Mouse (Mus musculus) forebrain, embryonic 14.5 days (tissue): Measurements from ENCODE around the gene Pm20d1. TPM values are rescaled to one million over a fixed set of nuclear protein-coding genes. Genes with fewer than 3 reads are reported as not detected.

Experiments
- ATAC-seq: fragments of 200-750 bp; cut with Nextera tagmentation; 2 replicates; pipeline ENCODE4 v1.8.0; 2017; ENCODE audit warnings: mild to moderate bottlenecking, moderate library complexity
- DNase-seq: peaks from one replicate; pipeline ENCODE4 v3.0.0-alpha.2; 2015; ENCODE audit warnings: low spot score
- H3K27ac ChIP-seq: fragments of 300-500 bp; sonication (generic); 2 replicates; pipeline ENCODE4 v1.5.1; 2014; ENCODE audit warnings: low read depth, mild to moderate bottlenecking, control low read depth, low read length, moderate library complexity
- H3K27me3 ChIP-seq: fragments of 300-500 bp; sonication (generic); replicated peaks from 2 replicates; pipeline ENCODE4 v1.6.1; 2014; ENCODE audit warnings: low read length, control low read depth, mixed read lengths; ENCODE audit not compliant: control insufficient read depth, insufficient read depth
- H3K36me3 ChIP-seq: fragments of 300-500 bp; sonication (generic); 2 replicates; pipeline ENCODE4 v1.6.1; 2014; ENCODE audit warnings: low read length, control low read depth; ENCODE audit not compliant: control insufficient read depth, insufficient read depth
- H3K4me1 ChIP-seq: fragments of 300-500 bp; sonication (generic); 2 replicates; pipeline ENCODE4 v1.6.1; 2014; ENCODE audit warnings: antibody characterized with exemption, low read length, control low read depth; ENCODE audit not compliant: control insufficient read depth, insufficient read depth
- H3K4me2 ChIP-seq: fragments of 300-500 bp; sonication (generic); 2 replicates; pipeline ENCODE4 v1.6.1; 2014; ENCODE audit warnings: mild to moderate bottlenecking, control low read depth, low read length
- H3K4me3 ChIP-seq: fragments of 300-500 bp; sonication (generic); 2 replicates; pipeline ENCODE4 v1.5.1; 2014; ENCODE audit warnings: low read depth, low read length, control low read depth
- H3K9ac ChIP-seq: fragments of 300-500 bp; sonication (generic); 2 replicates; pipeline ENCODE4 v1.6.1; 2014; ENCODE audit warnings: mild to moderate bottlenecking, low read length, control low read depth, moderate library complexity
- H3K9me3 ChIP-seq: fragments of 300-500 bp; sonication (generic); replicated peaks from 2 replicates; pipeline ENCODE4 v1.6.1; 2016; ENCODE audit warnings: low read length, control low read depth, mixed read lengths; ENCODE audit not compliant: control insufficient read depth
- WGBS: fragments of 180-500 bp; shearing (Covaris S2); extraction: QIAGEN DNeasy Blood & Tissue Kit; methylation state at CpG from one replicate; pipeline ENCODE4 v1.1.7; 2014; 5-methylcytosine and 5-hydroxymethylcytosine counted together
- polyA plus RNA-seq: library from polyadenylated mRNA; unstranded; fragments of >200 nt; fragmentation: Nextera tagmentation; extraction: Ambion mirVana; gene quantifications from 2 replicates; pipeline ENCODE4 v1.2.1, GENCODE M21; 2014

Pm20d1 gene
- polyA plus RNA-seq, 1 experiment from 2014 or later: 0.42 TPM

DNA sequence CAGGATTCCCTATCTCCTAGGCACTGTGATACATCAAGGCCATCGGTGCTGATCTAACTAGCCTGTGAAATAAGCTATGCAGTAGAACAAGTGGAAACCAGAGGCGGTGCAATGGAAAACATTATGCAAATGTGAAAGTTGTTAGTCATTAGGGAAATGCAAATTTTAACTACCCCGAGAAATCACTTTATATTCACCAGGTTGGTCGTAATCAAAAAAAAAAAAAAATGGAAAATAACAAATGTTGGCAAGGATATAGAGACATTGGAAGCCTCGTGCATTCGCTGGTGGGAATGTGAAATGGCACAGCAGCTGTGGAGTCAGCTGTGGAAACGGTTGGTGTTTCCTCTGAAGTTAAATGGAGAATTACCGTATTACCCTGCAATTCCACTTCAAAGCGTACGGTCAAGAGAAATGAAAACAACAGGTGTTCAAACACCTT is 23.7 kb downstream of the Pm20d1 start:
- no peak overlapping the region for H3K4me3 ChIP-seq
- no peak overlapping the region for H3K27ac ChIP-seq
- no peak overlapping the region for H3K9ac ChIP-seq
- H3K36me3 ChIP-seq: no peaks in the 10 kb centered on the region
- no peaks in the 10 kb centered on the region for H3K27me3 ChIP-seq
- ATAC-seq: peak; percentile 50; the same call in 1 of the 2 replicates
- peak; percentile 68 for DNase-seq
- H3K4me2 ChIP-seq: no peak overlapping the region
- H3K9me3 ChIP-seq: no peaks in the 10 kb centered on the region
- H3K4me1 ChIP-seq: no peaks in the 10 kb centered on the region
- WGBS: 59% methylated on average over 10 of the region's 10 CpGs

DNA sequence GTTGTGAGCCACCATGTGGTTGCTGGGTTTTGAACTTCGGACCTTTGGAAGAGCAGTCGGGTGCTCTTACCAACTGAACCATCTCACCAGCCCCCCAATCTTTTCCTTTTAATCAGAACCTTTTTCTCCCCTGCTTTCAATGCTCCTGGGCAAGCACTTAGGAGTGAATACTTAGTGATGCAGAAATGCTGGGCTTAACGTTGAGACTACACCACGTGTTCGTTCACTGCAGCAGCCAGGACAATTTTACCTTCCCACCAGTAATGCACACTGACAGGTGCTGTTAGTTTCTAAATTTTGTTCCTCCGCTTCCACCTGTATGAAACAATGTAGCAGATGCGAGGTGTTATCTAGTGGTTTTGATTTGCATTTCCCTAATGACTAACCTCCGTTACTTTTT is 25.1 kb downstream of the Pm20d1 start:
- no peak overlapping the region for H3K27ac ChIP-seq
- no peak overlapping the region for H3K9ac ChIP-seq
- 75% methylated on average over 8 of the region's 8 CpGs for WGBS
- H3K4me3 ChIP-seq: no peak overlapping the region
- DNase-seq (no peak), ATAC-seq (no peak)
- no peaks in the 10 kb centered on the region for H3K27me3 ChIP-seq
- H3K4me1 ChIP-seq: no peaks in the 10 kb centered on the region
- no peaks in the 10 kb centered on the region for H3K9me3 ChIP-seq
- H3K36me3 ChIP-seq: no peaks in the 10 kb centered on the region
- H3K4me2 ChIP-seq: no peak overlapping the region

DNA sequence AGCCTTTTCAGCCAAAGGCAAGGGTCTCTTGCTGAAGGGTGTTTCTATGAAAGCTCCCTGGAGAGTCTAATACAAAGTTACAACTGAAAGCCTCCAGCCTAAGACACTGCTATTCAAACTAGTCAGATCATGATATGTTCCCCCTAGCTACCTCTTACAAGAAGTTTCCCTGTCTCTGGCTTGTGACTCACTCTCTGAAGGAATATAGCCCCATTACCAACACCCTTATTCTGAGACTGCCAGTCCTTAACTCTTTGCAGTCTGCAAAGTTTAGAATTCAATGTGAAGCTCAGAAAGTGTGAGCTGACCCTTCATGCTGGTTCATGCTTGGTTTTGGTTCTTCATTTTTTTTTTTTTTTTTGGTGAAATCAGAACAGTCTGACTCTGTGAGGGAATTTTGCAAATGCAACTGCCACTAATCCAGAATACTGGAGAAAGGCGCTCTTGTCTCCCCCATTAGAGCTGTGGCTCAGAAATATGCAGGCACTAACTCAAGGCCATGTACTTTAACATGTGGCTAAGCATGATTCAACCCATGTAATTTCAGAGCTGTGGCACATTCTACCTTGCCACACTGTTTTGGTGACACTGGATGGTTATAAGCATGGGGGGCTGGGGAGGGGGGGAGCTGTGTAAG is 25.8 kb downstream of the Pm20d1 start:
- H3K4me3 ChIP-seq: no peak overlapping the region
- DNase-seq: no peak
- no peaks in the 10 kb centered on the region for H3K36me3 ChIP-seq
- no peak for ATAC-seq
- WGBS: 97% methylated on average over 1 of the region's 1 CpGs
- no peaks in the 10 kb centered on the region for H3K4me1 ChIP-seq
- no peaks in the 10 kb centered on the region for H3K27me3 ChIP-seq
- H3K4me2 ChIP-seq: no peak overlapping the region
- no peak overlapping the region for H3K9ac ChIP-seq
- H3K27ac ChIP-seq: no peak overlapping the region
- H3K9me3 ChIP-seq: no peaks in the 10 kb centered on the region

DNA sequence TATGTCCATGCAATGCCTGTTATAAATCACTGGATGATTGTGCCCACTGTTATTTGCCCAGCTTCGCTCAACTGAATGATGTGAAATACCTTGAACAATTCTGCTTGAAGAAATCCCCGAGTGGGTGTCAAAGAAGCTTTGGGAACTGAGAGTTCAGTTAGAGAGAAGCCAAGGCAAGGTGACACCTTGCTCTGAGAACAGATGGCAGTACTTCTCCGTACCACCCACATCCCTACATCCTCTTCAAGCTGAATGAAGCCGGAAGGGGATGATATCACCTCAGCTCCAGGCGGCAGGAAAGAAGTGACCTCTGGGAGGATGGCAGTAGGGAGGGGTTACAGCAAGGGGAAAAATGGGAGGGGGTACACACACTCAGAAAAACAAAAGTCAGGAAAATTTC is 26.4 kb downstream of the Pm20d1 start:
- DNase-seq (no peak), ATAC-seq (no peak)
- Histone ChIP-seq H3K4me2 (no peak overlapping the region), H3K9me3 (no peaks in the 10 kb centered on the region), H3K27me3 (no peaks in the 10 kb centered on the region), H3K27ac (no peak overlapping the region), H3K9ac (no peak overlapping the region), H3K4me1 (peaks cover 2% of the 10 kb centered on the region; the same call in 1 of the 2 replicates), H3K36me3 (no peaks in the 10 kb centered on the region), H3K4me3 (no peak overlapping the region)
- WGBS: 67% methylated on average over 5 of the region's 5 CpGs

DNA sequence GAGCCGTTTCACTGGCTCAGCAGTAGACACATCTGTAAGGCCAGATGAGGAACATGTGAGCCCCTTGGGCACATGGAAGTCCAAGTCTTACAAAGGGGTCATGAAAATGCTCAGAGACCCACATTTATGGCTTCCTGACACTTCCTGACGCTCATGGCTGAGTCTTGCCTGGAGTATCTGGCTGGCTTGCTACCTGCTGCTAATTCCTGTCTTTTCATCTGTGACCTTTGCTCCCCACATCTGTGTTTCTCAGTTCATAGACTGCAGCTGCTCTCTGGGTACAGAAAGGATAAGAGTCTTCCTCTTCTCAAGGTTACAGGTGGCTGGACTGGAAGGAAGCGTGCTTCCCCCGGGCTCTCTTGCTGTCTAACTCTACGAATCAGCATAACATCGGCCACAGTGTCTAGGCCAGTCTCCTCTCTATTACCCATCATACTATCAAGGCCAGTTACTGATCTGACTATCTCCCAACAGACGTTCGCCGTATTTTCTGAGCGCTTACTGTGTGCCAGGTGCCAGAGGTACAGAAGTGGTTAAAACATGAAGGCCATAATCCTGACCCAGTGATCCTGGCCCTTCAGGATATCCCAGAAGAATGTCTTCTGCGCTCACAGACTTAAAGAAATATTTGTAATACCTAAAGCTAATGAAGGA is 27.5 kb downstream of the Pm20d1 start:
- ATAC-seq (no peak), DNase-seq (no peak)
- Histone ChIP-seq H3K27ac (no peak overlapping the region), H3K4me2 (no peak overlapping the region), H3K9ac (no peak overlapping the region), H3K9me3 (no peaks in the 10 kb centered on the region), H3K27me3 (no peaks in the 10 kb centered on the region), H3K4me3 (no peak overlapping the region), H3K4me1 (peaks cover 11% of the 10 kb centered on the region), H3K36me3 (no peaks in the 10 kb centered on the region)
- WGBS: 88% methylated on average over 11 of the region's 11 CpGs

DNA sequence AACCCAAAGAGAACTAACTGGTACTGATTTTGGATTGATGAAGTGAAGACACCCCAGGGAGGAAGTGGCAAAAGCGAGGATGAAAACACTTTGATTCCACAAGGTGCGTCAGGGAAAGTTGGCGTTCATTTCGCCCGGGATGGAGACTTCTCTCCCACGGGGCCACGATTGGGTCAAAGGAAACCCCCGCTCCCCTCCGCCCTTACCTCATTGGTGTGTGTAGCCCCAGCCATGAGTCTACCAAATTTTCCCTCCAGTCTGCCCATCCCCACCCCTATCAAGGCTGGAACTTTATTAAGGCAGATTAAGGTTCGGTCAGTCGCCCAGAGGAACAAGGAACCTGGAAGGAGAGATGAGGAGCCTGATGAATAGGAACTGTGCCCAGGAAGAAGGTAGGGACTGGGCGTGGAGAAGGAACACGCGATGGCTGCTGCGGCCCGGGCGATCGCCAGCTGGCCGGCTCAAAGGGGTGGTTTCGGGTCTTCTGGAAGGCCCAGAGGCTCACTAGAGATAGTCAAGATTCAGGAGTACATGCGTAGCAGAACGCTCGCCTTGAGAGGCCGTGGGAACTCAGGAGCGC is 30.1 kb downstream of the Pm20d1 start, which contains the start of gene Slc41a1:
Gene Slc41a1, plus strand, starts transcription at position 287 of the 580 bp plus-strand sequence.
- Histone ChIP-seq H3K27ac (peak within 1 kb of the TSS; percentile 52; the same call in 1 of the 2 replicates), H3K4me1 (peaks cover 11% of the 10 kb centered on the region), H3K9me3 (no peaks in the 10 kb centered on the region), H3K4me3 (peak within 1 kb of the TSS; percentile 52), H3K9ac (peak within 1 kb of the TSS; percentile 73), H3K36me3 (peaks cover 13% of the 10 kb centered on the region), H3K4me2 (peak within 1 kb of the TSS; percentile 83), H3K27me3 (no peaks in the 10 kb centered on the region)
- WGBS: 3% methylated on average over 25 of the region's 25 CpGs
- peak; percentile 20 for DNase-seq
- peak; percentile 72 for ATAC-seq

DNA sequence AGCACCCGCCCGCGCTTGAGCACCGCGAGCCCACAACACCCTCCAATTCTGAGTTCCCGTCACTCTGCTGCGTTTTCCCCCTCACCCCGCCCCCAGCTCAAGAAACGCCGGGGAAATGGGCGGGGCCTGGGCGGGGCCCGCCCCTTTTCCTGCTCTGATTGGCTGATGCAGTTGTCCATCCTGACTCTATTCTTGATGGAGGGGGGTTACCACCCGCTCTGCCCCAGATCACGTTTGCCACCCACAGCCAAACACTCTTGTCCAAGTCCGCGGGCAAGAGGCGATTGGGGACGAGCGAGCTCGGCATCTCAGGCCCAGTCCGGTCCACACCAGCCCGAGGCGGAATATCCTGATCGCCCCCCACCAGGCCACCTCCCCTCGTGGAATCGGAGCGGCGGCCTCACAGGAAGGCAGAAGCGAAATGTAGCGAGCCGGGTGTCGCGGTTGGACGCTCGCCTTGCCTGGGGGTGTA is 30.6 kb downstream of the Pm20d1 start:
- Histone ChIP-seq H3K27ac (peak overlapping the region; percentile 52; the same call in 1 of the 2 replicates), H3K9ac (peak overlapping the region; percentile 73), H3K36me3 (peaks cover 13% of the 10 kb centered on the region), H3K9me3 (no peaks in the 10 kb centered on the region), H3K4me2 (peak overlapping the region; percentile 83), H3K4me3 (peak overlapping the region; percentile 52), H3K27me3 (no peaks in the 10 kb centered on the region), H3K4me1 (peaks cover 11% of the 10 kb centered on the region)
- peak; percentile 96 for ATAC-seq
- peak; percentile 97 for DNase-seq
- WGBS: under 1% methylated on average over 36 of the region's 36 CpGs

DNA sequence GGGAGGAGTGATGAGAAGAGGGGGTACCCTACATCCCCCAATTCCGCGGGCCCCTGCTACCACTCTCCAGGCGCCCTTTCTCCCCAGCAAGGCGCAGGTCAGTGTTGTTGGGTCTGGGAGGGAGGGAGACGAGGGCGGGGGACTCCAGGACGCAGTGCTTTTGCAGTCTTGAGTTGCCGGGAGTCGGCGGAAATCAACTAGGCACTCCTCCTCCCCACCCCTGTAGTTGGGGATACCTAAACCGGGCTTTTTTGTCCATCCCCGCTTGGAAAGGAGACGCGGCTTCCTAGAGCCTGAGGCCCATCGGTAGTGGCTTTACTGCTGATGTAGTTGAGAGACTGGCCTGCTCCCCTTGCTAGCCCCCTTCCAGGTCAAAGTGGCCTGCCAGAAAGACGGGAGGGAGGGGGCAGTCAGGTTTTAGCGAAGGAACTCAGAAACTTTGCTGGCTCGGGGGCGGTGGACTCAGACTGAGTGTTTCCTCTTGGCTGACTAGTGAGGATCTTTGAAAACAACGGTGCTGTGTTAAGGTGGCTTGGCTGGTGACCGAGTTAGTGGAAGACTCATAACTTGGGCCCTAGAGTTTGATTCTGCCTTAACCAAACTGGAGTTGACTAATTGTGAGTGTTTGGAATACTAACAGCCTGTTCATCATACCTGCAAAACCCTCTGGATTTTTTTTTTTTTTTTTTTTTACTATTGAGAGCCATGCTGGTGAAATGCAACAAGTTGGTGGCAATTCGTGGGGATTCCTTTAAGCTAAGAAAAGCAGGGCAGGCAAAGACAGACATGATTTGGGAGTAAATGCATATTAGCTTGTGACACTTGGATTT is 31.3 kb downstream of the Pm20d1 start:
- Histone ChIP-seq H3K4me3 (peak overlapping the region; percentile 52), H3K27ac (peak overlapping the region; percentile 34; the same call in 1 of the 2 replicates), H3K4me2 (peak overlapping the region; percentile 83), H3K27me3 (no peaks in the 10 kb centered on the region), H3K9me3 (no peaks in the 10 kb centered on the region), H3K9ac (peak overlapping the region; percentile 73), H3K36me3 (peaks cover 13% of the 10 kb centered on the region), H3K4me1 (peaks cover 11% of the 10 kb centered on the region)
- ATAC-seq (peak; percentile 62), DNase-seq (peak; percentile 53)
- WGBS: under 1% methylated on average over 22 of the region's 22 CpGs
